Mouse (Mus musculus): Measurements from ENCODE around the gene Snx6. TPM values are rescaled to one million over a fixed set of nuclear protein-coding genes. Genes with fewer than 3 reads are reported as not detected.
"Not testable (repeated sequence)": the region's sequence is repeated elsewhere in the genome, so short reads cannot be mapped to it uniquely, and the experiment has no call there.

Snx6 gene
- polyA plus RNA-seq, 1 experiment from 2014 or later: 145 TPM

DNA sequence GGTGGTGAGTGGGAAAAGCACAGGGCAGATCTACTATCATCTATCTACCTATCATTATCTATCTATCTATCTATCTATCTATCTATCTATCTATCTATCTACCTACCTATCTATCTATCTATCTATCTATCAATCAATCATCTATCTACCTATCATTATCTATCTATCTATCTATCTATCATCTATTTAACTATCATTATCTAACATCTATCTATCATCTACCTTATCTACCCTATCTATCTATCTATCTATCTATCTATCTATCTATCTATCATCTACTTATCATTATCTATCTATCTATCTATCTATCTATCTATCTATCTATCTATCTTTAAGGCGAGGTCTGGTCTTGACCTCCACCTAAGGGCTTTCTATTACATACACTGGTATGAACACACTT is 36.4 kb upstream of the Snx6 start:
- not testable (repeated sequence) for H3K36me3 ChIP-seq (ENCODE audit: control insufficient read depth, insufficient read depth, low read length); ATAC-seq; H3K4me3 ChIP-seq (ENCODE audit: low read depth, low read length); H3K4me1 ChIP-seq (ENCODE audit: control insufficient read depth, insufficient read depth, low read length); H3K4me2 ChIP-seq (ENCODE audit: low read length); H3K27me3 ChIP-seq (ENCODE audit: control insufficient read depth, insufficient read depth, low read depth, low read length); H3K9ac ChIP-seq (ENCODE audit: low read depth, low read length); H3K9me3 ChIP-seq (replicated peaks; ENCODE audit: control insufficient read depth, low read length, poor library complexity, severe bottlenecking); H3K27ac ChIP-seq (ENCODE audit: low read length)
- WGBS: 89% methylated on average over 1 of the region's 1 CpGs

DNA sequence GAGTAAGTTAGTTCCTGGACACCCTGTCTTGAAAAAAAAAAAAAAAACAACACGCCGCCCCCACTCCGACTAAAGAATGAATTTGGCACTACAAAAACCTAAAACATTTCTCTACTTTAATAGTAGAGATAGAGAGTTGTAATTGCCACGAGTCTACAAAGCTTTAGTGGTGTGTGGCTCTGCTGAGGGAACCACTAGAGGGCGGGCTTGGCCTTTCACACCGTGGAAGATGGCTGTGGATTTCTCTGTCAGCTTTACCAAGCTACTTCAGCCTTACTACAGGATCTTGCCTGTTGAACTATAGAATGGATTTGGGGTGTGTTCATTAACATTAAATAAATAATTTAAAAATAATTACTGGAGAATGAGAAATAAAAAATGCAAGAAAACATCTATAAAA is 35.1 kb upstream of the Snx6 start:
- no peak overlapping the region for H3K4me2 ChIP-seq (ENCODE audit: low read length)
- no peaks in the 10 kb centered on the region for H3K27me3 ChIP-seq (ENCODE audit: control insufficient read depth, insufficient read depth, low read depth, low read length)
- no peak overlapping the region for H3K27ac ChIP-seq (ENCODE audit: low read length)
- H3K4me1 ChIP-seq (ENCODE audit: control insufficient read depth, insufficient read depth, low read length): peaks cover 3% of the 10 kb centered on the region; the same call in 1 of the 2 replicates
- peak; percentile 93 for ATAC-seq
- H3K36me3 ChIP-seq (ENCODE audit: control insufficient read depth, insufficient read depth, low read length): no peaks in the 10 kb centered on the region
- no peak overlapping the region for H3K4me3 ChIP-seq (ENCODE audit: low read depth, low read length)
- no peaks in the 10 kb centered on the region for H3K9me3 ChIP-seq (replicated peaks; ENCODE audit: control insufficient read depth, low read length, poor library complexity, severe bottlenecking)
- 14% methylated on average over 6 of the region's 6 CpGs for WGBS
- no peak overlapping the region for H3K9ac ChIP-seq (ENCODE audit: low read depth, low read length)

DNA sequence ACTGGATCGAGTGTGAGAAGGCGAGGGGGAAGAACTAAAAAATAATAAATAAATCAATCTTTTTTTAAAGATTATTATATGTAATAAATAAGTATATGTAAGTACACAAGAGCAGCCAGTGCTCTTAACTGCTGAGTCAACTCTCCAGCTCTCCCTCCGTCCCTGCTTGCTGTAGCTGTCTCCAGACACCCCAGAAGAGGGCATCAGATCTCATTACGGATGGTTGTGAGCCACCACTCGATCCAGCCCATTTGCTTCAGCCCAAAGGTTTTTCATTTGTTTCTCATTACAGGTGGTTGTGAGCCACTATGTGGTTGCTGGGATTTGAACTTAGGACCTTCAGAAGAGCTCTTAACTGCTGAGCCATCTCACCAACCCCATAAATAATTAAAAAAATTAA is 34.4 kb upstream of the Snx6 start:
- no peak overlapping the region for H3K27ac ChIP-seq (ENCODE audit: low read length)
- H3K4me2 ChIP-seq (ENCODE audit: low read length): no peak overlapping the region
- no peaks in the 10 kb centered on the region for H3K36me3 ChIP-seq (ENCODE audit: control insufficient read depth, insufficient read depth, low read length)
- no peaks in the 10 kb centered on the region for H3K27me3 ChIP-seq (ENCODE audit: control insufficient read depth, insufficient read depth, low read depth, low read length)
- H3K9ac ChIP-seq (ENCODE audit: low read depth, low read length): no peak overlapping the region
- no peak overlapping the region for H3K4me3 ChIP-seq (ENCODE audit: low read depth, low read length)
- no peak for ATAC-seq
- no peaks in the 10 kb centered on the region for H3K9me3 ChIP-seq (replicated peaks; ENCODE audit: control insufficient read depth, low read length, poor library complexity, severe bottlenecking)
- 54% methylated on average over 5 of the region's 5 CpGs for WGBS
- H3K4me1 ChIP-seq (ENCODE audit: control insufficient read depth, insufficient read depth, low read length): peaks cover 2% of the 10 kb centered on the region; the same call in 1 of the 2 replicates

DNA sequence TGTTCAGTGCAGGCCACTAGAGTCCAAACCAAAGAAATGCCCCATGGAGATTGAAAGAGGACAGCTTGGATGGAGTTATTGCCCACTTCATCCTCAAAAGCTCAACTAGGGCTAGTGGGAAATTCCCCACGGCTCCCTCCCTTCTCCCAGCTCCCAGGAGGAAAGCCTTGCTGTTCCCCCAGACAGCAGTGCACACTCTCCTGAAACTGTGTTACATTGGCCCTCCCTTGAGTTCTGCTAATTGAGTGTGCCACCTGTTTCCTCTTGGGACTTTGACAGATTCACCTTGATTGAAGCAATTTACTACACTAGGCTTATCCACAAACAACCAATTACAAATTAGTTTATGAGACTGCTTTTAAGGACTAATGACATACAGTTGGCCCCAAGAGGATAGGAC is 32.5 kb upstream of the Snx6 start:
- H3K27me3 ChIP-seq (ENCODE audit: control insufficient read depth, insufficient read depth, low read depth, low read length): no peaks in the 10 kb centered on the region
- no peaks in the 10 kb centered on the region for H3K36me3 ChIP-seq (ENCODE audit: control insufficient read depth, insufficient read depth, low read length)
- WGBS: 86% methylated on average over 1 of the region's 1 CpGs
- no peaks in the 10 kb centered on the region for H3K4me1 ChIP-seq (ENCODE audit: control insufficient read depth, insufficient read depth, low read length)
- no peak for ATAC-seq
- H3K4me3 ChIP-seq (ENCODE audit: low read depth, low read length): no peak overlapping the region
- H3K4me2 ChIP-seq (ENCODE audit: low read length): no peak overlapping the region
- H3K9me3 ChIP-seq (replicated peaks; ENCODE audit: control insufficient read depth, low read length, poor library complexity, severe bottlenecking): no peaks in the 10 kb centered on the region
- no peak overlapping the region for H3K9ac ChIP-seq (ENCODE audit: low read depth, low read length)
- no peak overlapping the region for H3K27ac ChIP-seq (ENCODE audit: low read length)

DNA sequence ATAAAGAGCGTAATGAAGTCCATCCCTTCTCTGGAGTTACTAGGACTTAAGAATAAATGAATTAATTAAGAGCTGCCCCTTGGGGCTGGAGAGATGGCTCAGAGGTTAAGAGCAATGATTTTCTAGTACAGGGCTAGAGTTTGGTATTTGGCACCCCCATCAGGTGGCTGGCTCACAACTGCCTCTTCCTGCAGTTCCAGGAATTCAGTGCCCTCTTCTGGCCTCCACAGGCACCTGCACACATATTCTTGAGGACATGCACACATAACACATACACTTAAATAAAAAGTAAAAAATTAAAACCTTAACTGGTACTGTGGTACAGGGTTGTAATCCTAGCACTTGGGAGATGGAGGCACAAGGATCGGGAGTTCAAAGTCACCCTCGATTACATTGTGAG is 29.7 kb upstream of the Snx6 start:
- ATAC-seq: no peak
- no peak overlapping the region for H3K4me3 ChIP-seq (ENCODE audit: low read depth, low read length)
- H3K27ac ChIP-seq (ENCODE audit: low read length): no peak overlapping the region
- 90% methylated on average over 3 of the region's 3 CpGs for whole genome bisulfite sequencing
- H3K4me2 ChIP-seq (ENCODE audit: low read length): no peak overlapping the region
- no peaks in the 10 kb centered on the region for H3K4me1 ChIP-seq (ENCODE audit: control insufficient read depth, insufficient read depth, low read length)
- H3K9me3 ChIP-seq (replicated peaks; ENCODE audit: control insufficient read depth, low read length, poor library complexity, severe bottlenecking): no peaks in the 10 kb centered on the region
- H3K27me3 ChIP-seq (ENCODE audit: control insufficient read depth, insufficient read depth, low read depth, low read length): no peaks in the 10 kb centered on the region
- H3K9ac ChIP-seq (ENCODE audit: low read depth, low read length): no peak overlapping the region
- H3K36me3 ChIP-seq (ENCODE audit: control insufficient read depth, insufficient read depth, low read length): no peaks in the 10 kb centered on the region

DNA sequence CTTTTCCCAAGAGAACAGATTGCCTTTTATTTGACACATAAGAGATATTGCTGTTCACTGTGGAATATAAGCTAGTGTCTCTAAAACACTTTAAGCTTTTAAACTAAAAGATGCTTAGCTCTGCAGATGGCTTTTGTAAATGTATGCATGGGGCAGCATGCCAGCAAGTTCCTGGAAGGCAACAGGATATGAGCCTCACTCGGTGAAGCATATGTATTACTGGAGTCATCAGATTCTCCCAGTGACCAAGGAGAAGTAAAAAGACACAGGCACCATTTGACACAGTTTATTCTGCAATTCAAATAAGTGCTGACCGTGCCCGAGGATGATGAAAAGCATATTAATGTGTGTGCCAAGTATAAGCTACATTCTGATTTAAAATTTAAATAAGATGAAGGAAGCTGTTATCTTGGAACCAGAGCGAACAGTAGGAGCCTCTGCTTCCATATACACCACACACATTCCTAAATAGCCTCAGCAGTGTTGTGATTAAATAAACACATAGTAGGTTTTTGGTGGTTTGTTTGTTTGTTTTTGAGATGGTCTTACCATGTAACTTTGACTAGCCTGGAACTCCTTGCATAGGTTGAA is 27.4 kb upstream of the Snx6 start:
- Histone ChIP-seq H3K27me3 (ENCODE audit: control insufficient read depth, insufficient read depth, low read depth, low read length) (no peaks in the 10 kb centered on the region), H3K4me1 (ENCODE audit: control insufficient read depth, insufficient read depth, low read length) (no peaks in the 10 kb centered on the region), H3K4me3 (ENCODE audit: low read depth, low read length) (no peak overlapping the region), H3K9me3 (replicated peaks; ENCODE audit: control insufficient read depth, low read length, poor library complexity, severe bottlenecking) (no peaks in the 10 kb centered on the region), H3K4me2 (ENCODE audit: low read length) (no peak overlapping the region), H3K27ac (ENCODE audit: low read length) (no peak overlapping the region), H3K9ac (ENCODE audit: low read depth, low read length) (no peak overlapping the region), H3K36me3 (ENCODE audit: control insufficient read depth, insufficient read depth, low read length) (no peaks in the 10 kb centered on the region)
- 0 out of 2 replicates have a peak, but pooled peaks have one; percentile 42 for ATAC-seq
- 21% methylated on average over 4 of the region's 4 CpGs for WGBS

DNA sequence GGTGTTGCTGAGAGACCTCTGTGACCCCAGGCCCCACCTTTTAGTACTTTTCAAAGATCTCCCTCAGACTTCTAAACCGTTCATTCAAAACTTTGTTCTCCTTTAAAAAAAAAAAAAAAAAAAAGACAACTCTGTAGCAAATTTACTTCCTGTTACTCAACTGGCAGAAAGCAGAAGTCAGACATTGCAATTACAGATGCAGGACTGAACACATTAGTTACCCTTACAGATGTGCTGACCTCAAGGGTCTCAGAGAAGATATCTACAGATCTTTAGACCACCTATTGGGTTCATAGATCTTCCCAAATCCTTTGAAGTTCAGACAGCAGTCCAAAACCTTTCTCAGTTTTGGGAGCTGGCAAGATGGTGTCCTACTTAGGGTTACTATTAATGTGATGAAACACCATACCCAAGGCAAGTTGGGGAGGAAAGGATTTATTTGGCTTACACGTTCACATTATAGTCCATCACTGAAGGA is 25.2 kb upstream of the Snx6 start:
- Histone ChIP-seq H3K27me3 (ENCODE audit: control insufficient read depth, insufficient read depth, low read depth, low read length) (no peaks in the 10 kb centered on the region), H3K4me2 (ENCODE audit: low read length) (no peak overlapping the region), H3K4me1 (ENCODE audit: control insufficient read depth, insufficient read depth, low read length) (no peaks in the 10 kb centered on the region), H3K27ac (ENCODE audit: low read length) (no peak overlapping the region), H3K9ac (ENCODE audit: low read depth, low read length) (no peak overlapping the region), H3K4me3 (ENCODE audit: low read depth, low read length) (no peak overlapping the region), H3K36me3 (ENCODE audit: control insufficient read depth, insufficient read depth, low read length) (no peaks in the 10 kb centered on the region), H3K9me3 (replicated peaks; ENCODE audit: control insufficient read depth, low read length, poor library complexity, severe bottlenecking) (no peaks in the 10 kb centered on the region)
- no peak for ATAC-seq
- WGBS: 35% methylated on average over 2 of the region's 2 CpGs

DNA sequence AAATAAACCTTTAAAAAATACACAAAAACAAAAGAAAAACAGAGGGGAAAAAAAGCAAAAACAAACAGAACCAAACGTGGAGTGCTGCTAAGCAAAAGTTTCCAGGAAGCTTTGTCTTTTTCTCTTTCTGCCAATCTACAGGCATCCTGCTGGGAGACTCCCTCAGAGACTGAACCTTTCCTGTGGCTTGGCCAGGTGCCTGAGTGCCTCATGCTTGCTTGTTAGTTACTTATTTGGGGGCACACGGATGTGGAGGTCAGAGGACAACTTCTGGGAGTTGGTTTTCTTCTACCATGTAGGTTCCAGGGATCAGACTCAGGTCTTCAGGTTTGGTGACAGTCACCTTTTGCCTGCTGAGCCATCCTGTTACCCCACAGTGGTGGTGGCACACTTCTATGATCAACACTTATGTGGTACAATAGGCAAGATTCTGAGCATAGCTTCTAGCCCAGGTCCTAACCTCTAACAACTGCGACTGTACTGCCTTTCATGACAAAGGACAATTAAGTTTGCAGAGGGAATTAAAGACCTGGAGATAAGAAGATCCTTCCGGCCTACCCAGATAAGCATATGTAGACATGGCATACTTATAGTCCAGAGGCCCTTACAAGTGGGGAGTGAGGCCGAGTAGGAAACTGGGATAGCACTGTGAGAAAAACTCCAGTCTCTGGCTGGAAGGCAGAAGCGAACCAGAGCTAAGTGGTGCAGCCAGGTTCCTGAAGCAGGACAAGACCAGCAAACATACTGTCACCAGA is 23.9 kb upstream of the Snx6 start:
- H3K9me3 ChIP-seq (replicated peaks; ENCODE audit: control insufficient read depth, low read length, poor library complexity, severe bottlenecking): no peaks in the 10 kb centered on the region
- no peaks in the 10 kb centered on the region for H3K36me3 ChIP-seq (ENCODE audit: control insufficient read depth, insufficient read depth, low read length)
- H3K27ac ChIP-seq (ENCODE audit: low read length): no peak overlapping the region
- ATAC-seq: no peak
- no peak overlapping the region for H3K4me3 ChIP-seq (ENCODE audit: low read depth, low read length)
- no peak overlapping the region for H3K9ac ChIP-seq (ENCODE audit: low read depth, low read length)
- no peak overlapping the region for H3K4me2 ChIP-seq (ENCODE audit: low read length)
- 74% methylated on average over 6 of the region's 6 CpGs for whole genome bisulfite sequencing
- no peaks in the 10 kb centered on the region for H3K4me1 ChIP-seq (ENCODE audit: control insufficient read depth, insufficient read depth, low read length)
- H3K27me3 ChIP-seq (ENCODE audit: control insufficient read depth, insufficient read depth, low read depth, low read length): no peaks in the 10 kb centered on the region

DNA sequence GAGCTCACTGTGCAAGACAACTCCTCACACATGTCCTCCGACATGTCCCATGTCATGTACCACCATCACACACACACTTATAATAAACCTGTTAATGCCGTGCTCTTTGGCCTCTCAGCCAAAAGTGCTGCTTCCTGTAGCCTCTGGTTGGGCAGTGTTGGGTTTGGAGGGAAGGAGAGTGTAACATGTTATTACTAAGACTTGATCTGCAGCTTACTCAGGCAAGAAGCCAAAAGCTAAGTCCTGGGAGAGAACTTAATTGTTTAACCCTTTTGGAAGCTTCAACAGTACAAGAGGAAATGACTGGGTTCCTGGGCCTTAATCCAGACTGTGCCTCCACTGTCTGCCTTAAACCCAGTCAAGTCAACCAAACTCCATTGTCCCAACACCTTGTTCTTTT is 14.6 kb upstream of the Snx6 start:
- no peak overlapping the region for H3K4me3 ChIP-seq (ENCODE audit: low read depth, low read length)
- no peaks in the 10 kb centered on the region for H3K9me3 ChIP-seq (replicated peaks; ENCODE audit: control insufficient read depth, low read length, poor library complexity, severe bottlenecking)
- no peak overlapping the region for H3K9ac ChIP-seq (ENCODE audit: low read depth, low read length)
- no peaks in the 10 kb centered on the region for H3K36me3 ChIP-seq (ENCODE audit: control insufficient read depth, insufficient read depth, low read length)
- no peak overlapping the region for H3K4me2 ChIP-seq (ENCODE audit: low read length)
- WGBS: 94% methylated on average over 2 of the region's 2 CpGs
- no peak overlapping the region for H3K27ac ChIP-seq (ENCODE audit: low read length)
- H3K27me3 ChIP-seq (ENCODE audit: control insufficient read depth, insufficient read depth, low read depth, low read length): no peaks in the 10 kb centered on the region
- no peaks in the 10 kb centered on the region for H3K4me1 ChIP-seq (ENCODE audit: control insufficient read depth, insufficient read depth, low read length)
- no peak for ATAC-seq
